Mouse (Mus musculus) heart, adult 18-20 months (tissue): Measurements from ENCODE around the gene Hecw2. TPM values are rescaled to one million over a fixed set of nuclear protein-coding genes. Genes with fewer than 3 reads are reported as not detected.
A peak's percentile ranks its signal among the peaks of the same experiment; 100 is the strongest.

Experiments
- DNase-seq, 2 experiments: peaks; one replicate each; pipeline ENCODE4 v3.0.0; 2021 to 2022; ENCODE audit warnings: mixed read lengths in 1 of 2
- long read RNA-seq, 2 experiments: library from polyadenylated mRNA; stranded (forward); transcript quantifications; one replicate each; pipeline ENCODE4 v2.0.0; 2021
- total RNA-seq, 2 experiments: library from RNA; stranded (reverse); gene quantifications; 2 replicates each; pipeline ENCODE4 v1.2.3; 2021

The Hecw2 gene
- 10 to 100 TPM; 18.2 to 19.1 TPM for total RNA-seq
- long read RNA-seq, experiment 1, full-length matches to known transcripts: 1 of 5 reads
- long read RNA-seq, experiment 1, partial matches to known transcripts: 3 of 5 reads
- long read RNA-seq, experiment 1, other reads (novel, unspliced or antisense): 1 of 5 reads
- long read RNA-seq, experiment 2, partial matches to known transcripts: 1 of 2 reads
- long read RNA-seq, experiment 2, other reads (novel, unspliced or antisense): 1 of 2 reads

DNA sequence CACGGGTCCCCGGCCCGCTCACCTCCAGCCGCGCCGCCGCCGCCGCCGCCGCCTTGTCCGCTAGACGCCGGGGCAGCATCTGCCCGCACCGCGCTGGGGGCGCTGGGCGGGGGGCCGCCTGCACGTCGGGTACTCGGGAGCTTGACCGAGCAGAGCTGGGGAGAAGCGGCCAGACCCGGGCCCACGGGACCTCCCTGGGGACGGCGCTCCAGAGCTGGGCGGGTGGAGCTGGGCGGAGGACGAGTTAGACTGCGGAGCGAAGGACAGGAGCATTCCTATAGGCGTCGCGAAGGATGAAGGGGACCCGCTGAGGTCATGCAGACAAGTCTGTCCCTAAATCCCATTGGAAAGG, at the start of gene Hecw2:
Gene Hecw2 (minus strand): TSS at position 215 of the 352 bp plus-strand sequence.
- peak; percentile 25 to 49 for DNase-seq

DNA sequence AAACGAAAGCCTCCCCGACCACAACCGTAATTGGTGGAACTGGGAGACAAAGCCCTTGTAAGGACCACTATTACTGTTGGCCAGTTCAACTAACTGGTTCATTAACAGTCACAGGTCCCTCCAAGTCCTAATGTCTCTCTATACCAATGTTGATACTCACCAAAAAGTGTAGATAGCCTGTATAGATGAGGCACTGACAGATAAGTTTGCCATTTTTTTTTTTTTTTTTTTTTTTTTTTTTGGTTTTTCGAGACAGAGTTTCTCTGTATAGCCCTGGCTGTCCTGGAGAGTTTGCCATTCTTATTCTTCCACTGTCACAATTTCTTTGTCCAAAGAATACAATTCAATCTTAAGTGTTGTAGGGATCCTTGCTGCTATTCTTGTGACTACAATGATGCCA, 47.8 kb upstream of the Hecw2 start:
- DNase-seq: no peak

DNA sequence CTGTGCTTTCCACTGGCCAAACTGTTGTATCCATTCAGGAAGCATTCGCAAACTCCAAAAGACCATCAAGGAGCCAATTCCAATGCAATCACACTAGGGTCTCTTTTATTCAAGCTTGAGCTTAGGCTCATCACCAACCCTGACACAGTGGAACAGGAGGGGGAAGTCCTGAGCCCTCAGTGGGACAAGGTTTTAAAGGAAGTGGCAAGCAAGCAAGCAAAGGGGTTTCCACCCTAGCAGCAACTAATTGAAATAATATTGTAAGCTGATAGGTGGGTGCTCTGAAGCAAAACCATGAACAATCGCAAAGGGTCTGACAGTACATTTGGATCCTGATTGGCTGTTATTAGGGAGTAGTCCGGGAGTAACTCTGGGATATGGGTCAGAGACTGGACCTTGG, 25.3 kb upstream of the Hecw2 start:
- DNase-seq: no peak

DNA sequence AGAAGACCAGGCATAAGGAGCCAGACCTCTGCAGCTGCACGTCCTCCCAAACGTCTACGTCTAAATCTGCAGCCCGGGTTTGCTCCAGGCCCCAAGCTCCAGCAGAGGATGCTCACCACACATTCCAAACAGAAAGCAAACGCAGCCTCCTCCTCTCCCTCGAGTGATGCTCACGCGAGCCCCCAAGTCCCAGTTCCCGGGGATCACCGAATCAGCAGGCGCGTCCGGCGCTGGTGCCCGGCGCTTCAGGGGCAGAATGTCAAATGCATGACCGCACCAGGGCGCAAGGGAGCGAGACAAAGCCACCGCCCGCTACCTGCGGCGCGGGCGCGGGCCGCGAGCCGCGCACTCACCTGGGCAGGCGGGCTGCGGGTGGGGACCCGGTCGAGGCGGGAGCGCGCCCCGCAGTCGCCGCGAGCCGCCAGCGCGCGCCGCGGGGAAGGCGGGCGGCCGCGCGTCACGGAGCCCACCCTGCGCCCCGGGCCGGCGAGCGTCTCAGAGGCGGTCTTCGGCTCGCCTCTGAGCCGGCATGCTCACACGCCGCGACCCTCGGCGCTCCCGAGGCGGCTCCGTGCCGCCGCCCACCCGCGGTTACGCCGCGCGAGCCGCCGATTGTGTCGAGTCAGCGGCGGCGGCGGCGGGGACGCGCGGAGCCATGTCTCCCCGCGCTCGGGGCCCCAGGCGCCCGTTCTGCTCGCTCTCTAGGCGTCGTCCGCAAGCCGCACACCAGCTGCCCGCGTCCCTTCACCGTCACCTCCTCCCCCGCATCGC, 600 bp downstream of the Hecw2 start:
- peak; percentile 36 to 64 for DNase-seq

DNA sequence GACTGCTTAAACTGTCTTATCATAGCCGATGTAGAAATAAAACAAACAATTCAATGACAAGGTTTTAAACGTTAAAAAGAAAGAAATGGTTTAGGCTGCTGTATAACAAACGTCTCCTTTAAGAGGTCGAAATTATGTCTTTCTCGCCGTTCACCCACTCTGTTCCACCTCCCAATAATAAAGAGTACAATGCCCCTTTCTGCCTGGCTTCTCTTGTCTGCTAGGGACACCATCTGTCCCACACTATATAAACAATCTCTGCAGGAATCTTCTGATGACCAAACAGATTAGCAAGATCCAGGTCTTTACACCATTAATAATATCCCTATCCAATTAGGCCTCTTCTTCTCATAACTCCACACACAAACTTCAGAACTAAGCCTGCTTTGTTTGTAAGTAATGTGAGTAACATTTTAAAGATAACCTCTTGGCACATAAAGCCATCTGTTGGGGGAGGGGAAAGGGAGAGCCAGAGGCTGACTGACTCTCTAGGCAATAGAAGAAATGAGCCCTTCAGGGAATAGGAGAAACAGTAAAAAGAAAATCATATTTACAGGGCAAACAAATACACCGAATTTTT, 1.7 kb downstream of the Hecw2 start:
- no peak for DNase-seq

DNA sequence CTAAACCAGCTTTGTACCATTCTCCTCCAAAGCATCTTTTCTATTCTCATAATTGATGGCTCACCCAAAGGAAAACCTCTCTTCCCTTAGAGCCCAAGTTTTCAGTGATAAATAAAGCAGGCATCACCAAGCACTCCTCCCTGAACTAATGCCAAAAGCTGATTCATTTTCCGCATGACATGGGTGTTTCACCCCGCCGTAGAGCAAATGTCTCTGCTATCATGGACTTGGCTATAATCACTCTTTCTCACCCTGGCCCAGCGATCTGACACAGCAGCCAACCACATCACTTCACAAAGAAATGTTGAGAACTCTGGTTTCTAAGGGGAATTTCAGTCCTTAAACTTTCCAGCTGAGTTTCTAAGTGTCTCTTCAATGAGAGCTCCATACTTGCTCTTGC, 7.4 kb downstream of the Hecw2 start:
- peak; percentile 30 to 42 for DNase-seq

DNA sequence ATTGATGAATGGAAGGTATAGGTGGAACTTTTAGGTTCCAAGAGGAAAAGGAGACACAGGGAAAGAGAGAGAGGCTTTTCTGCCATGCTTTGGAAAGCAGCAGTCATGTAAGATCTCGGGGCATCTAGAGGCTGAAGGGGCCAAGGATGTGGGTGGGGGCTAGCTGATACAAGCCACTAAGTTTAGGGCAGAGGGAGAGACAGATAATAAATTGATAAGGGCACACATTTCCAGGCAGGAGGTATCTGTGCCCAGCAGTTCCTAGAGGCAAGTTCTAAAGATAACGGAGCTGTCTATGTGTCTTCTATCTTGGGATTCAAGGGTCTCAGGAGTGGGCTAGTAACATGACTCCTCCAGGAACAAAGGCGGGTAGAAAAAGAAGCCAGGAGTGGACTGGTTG, 8.6 kb downstream of the Hecw2 start:
- no peak for DNase-seq

DNA sequence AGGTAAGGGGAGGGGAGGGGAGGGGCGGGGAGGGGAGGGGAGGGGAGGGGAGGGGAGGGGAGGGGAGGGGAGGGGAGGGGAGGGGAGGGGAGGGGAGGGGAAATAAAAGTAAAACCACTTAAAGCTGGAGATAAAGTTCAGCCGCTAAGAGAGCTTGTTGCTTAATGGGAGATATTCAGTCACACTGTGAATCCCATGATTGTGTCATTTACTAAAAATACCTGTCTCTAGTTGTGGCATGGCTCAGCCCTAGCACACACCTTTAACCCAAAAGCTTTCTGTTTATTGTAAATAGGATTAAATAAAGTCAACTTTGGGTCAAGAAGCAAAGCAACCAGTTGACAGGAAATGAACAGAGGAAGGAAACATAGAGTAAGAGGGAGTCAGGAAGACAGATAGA, 14.3 kb downstream of the Hecw2 start:
- DNase-seq: peak in 1 of 2 experiments; percentile 6

DNA sequence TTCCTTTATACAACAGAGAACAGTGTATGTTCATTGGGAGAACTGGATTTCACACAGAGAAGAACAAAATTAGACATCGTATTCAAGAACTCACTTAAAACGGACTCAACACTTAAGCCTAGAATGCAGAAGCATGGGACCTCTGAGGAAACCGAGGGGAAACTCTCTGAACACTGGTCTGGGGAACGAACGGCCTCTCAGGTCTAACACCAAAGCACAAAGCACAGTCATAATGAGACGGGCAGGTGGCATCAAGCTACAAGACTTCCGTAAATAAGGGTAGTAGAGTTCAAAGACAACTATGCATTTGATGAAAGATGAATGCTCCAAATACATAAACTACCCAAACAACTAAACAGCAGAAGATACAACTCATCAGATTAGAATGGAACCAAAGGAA, 15.8 kb downstream of the Hecw2 start:
- no peak for DNase-seq

DNA sequence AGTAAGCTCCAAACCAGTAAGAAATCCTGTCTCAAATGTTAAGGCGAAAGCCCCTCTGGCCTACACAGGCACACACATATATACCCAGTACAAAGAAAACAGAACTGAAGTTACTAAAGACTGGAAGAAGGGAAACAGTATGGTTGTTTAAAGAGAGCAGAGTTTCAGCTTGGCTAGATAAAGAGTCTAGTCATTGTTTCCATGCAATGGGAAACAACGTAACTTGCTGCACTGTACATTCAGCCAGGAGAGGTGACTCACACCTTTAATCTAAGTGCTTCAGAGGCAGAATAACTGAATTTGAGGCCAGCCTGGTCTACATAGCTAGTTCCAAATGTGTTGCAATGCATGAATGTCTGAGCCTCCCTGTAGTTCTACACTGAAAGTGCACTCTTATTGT, 18.4 kb downstream of the Hecw2 start:
- no peak for DNase-seq

DNA sequence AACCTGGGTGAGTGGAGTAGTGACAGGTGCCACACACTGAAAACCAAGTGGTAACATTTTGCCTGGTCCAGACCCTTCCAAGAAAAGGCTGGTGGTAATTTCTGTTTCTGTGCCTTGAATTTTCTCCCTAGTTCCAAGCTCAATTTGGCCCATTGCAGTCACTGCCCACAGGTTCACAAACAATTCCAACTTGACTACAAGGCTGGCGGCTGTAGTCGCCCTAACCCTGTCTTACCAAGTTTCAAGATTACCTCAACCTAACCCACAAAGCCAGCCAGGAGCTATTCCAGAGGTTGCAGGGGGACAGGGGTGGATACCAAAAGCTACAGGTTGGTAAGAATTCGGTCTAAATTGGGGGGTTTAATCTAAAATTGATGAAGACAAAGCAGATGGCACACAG, 27.0 kb downstream of the Hecw2 start:
- DNase-seq: no peak

DNA sequence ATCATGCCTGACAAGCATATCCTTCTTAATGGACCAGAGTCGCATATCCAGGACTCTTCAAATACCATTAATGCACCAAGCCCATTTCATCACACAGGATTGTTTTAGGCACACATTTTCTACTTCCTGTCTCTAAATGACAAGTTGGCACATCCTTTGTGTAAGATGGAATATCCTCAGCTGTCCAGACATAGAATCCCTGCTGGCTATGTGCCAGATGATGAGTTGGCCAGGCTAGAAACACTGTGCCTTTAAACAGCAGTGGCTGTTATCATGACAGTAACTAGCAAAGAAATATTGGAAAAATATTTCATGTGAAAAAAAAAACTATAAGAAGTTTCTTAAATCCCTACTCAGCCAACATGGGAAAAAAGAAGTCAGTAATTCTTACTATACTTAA, 35.4 kb downstream of the Hecw2 start:
- DNase-seq: no peak

DNA sequence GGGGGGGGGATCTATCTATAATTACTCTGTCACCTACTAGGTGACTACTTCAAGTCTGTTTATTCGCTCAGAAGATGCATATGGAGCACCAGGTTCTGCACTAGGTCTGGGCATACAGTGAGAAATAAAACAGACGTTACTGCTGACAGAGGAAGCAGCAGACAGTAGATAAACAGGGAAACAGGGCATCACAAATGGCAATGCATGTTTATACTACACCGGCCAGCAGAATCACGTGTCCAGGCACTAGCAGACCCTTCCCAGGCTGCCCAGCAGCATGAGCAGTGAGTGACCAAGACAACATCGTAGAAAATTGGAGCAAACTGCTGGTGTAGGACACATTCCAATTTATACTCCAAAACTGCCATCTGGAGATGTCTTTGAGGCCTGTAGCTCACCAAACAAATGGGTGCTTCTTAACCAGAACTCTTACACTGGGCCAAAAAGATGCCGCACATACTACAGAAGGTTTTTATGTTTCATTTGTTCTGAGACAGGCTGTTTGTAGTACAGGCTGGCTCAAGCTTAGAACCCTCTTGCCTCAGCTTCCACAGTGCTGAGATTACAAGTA, 41.7 kb downstream of the Hecw2 start:
- no peak for DNase-seq

DNA sequence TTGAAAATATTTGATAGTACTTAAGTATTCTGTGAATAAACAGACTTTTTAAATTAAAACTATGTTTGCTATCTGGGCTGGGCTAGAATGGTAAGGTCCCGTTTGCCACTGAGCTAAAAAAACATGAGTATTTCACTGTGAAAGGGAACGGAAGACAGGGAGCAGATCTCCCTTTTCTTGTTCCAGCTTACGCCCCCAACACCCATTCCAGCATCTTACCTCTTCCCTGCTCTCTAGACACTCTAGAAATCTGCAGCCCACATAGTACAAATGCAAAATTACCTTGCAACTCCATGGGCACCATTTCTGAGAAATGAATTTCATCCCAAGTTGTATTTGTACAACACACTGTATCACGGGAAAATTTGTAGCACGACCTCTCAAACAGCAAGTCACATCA, 49.9 kb downstream of the Hecw2 start:
- DNase-seq: no peak

DNA sequence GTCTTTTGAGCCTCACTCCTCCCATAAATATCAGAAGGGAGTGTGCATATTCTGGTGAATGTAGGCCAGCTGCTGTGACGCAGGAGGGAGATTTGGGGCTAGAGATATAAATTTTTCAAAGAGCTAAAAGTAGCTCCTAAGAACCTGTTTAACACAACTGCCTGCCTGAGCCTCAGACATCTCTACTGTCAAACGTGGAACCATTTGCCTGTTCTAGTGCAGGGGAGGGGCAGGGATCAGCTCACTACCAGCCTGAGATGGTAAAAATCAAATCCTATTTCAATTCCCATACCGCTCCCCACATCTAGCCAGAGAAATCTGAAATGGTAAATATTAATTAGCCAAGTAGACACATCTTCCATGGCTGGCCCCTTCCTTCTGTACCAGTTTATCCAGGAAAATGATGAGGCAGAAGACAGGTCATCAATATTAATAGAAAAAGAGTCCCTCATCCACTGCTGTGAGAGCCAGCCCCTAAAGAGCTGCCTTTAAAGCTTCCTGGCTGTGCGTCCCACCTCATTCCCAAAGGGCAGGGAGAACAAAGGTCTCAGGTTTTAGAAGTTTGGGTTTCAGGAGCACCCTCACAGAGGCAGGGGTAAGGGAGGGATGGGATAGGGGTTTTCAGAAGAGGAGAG, 61.0 kb downstream of the Hecw2 start:
- DNase-seq: no peak

DNA sequence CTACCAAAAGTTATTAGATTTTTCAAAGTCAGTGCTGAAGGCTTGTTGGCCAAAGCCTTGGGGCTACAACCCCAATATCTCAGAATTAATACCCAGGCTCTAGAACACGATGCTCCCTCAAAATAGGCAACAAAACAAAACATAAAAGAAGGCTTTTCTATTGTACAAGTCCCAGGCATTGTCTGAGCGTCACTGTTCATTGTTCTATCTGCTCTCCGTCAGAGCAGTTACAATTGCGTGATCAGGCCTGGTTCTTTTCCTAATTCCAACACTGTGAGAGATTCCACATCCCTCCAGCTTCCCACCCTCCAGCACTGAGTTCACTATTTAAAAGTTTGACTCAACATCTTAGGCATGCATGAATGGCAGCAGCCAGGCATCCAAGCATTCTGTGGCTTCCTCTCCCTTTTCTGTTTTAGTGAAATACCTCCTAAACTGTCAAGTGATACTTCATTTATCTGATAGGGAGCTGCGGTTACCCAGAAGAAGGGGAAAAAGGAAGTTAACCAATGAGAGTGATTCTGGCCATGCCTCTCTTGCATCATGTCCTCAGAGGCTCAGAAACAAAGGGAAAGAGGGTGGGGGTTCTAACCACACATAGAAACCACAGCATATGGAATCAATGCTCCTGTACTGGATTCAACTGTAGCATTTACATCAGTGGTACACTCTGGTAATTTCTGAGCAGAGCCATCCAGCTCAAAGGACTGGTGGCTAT, 66.1 kb downstream of the Hecw2 start:
- DNase-seq: no peak

DNA sequence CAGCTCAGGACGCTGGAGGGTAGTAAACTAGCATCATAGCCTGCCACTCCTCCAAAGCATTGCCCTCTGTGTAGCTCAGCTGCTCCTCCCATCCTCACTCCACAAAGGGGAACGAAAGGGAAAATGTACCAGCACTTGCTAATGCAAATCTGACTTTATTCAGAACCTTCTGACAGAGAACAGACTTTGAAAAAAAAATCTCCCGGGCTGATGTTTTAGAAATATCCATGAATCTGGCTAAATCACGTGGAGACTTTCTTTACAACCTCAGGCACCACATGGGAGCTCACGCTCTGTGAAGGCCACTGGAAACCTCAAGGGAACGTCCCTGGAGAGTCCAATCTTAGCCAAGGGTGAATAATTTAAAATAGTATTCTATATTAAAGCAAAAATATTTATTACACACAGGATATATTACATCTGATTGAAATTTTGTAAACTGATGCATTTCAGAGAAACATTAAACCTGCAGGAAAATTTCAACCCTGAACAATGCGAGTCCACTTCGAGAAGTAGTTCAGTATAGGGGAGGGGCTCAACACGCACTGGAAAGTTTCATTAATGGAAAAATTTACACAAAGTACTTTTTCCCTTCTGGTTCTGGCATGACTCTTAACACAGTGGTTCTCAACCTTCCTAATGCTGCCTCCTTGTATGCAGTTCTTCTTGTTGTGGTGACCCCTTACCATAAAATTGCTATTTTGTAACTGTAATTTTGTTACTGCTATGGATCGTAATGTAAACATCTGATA, 67.8 kb downstream of the Hecw2 start:
- DNase-seq: no peak

DNA sequence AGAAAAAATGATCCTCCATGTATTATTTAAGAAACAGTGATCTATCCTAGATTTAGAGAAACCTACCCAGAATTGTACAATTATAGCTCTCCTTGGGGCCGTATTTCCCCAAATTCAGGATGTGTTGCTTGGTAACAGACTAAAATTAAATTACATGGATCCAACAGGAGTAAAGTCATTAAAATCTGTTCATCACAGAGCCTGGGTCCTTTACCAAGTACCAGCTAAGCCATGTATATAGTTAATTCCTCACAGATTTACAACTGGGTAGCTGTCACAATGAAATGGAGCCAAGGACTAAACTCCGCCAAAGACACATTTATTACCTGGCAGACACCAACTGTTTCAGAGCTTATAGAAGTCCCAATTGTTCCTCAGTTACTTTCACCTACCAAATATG, 72.4 kb downstream of the Hecw2 start:
- DNase-seq: no peak

DNA sequence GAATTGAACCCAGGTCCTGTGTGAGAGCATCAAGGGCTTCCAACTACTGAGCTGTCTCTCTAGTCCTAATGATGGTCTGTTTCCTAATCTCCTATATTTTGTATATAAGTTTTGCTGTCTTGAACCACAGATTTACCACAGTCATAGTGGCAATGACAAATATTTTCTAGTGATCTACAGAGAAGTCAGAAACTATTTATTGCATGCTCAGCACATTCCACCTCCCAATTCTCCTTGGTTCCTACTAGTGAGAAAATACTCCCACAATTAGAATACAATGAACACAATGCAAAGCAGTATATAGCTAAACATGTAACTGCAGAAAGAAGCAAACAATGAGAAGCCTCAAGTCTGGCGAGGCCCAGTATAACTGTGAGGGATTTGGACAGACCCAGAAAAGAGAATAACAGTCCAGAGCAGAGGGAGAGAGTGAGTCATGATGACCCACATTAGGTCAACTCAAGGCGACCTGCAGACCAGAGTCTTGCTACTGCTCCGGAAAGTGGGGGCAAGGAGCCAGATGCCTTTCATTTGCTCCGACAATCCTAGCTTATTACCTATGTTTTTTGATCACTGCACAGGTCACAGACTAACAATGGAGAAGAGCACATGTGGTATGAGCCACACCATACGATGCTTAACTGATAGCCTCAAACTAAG, 73.8 kb downstream of the Hecw2 start:
- no peak for DNase-seq

DNA sequence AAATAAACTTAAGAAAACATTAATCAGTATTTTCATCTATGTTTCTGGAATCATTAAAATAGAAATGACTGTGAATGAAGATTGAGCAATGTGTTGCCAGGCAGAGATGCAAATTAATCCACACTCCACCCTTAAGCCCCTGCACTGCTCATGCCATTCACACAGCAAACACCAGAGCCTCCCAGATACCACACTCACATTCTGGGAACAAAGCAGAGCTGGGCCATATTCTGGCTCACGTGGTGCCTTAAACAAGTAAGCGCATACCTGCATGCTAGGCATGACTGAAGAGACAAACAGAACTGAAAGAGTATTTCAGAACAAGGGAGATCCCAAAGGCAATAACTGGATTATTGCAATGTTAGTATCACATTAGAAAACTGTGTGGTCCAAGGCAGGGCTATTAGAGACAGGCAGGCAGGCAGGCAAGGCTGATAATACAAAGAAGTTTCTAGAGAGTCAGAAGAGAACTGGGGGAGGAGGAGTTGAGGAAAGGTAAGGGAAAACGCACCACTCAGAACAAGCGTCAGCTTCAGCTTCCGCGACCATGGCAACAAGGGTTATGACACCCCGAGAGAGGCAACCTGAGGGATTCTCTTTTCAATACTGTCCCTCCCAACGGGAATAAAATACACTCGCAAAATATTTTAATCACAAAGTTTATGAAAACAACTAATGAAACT, 75.2 kb downstream of the Hecw2 start:
- no peak for DNase-seq
